Mouse (Mus musculus): ENCODE measurements at regions not wholly inside any gene's neighbourhood (a gene's known extent, or its start where the extent isn't known, plus 50 kb on each side); places are given as distances from the start of the nearest gene placed in this dataset.
A peak's percentile ranks its signal among the peaks of the same experiment; 100 is the strongest.

DNA sequence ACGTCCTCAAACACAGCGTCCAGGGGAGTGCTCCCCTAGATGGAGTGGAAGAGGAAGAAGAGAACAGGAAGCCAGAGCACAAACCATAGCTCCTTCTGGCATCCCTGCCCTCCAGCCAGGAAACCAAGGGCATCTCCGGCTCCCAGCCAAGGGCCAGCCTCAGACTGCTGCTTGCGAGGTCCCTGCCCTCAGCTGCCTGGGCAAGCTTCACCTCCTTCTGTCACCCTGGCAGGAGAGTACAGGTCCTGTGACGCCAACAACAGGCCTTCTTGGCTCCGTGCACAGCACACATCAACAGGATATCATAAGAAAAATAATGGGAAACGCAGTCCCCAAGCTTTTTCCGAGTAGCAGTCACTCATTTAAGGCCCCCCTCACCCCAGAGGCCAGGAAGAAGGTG, 212.9 kb upstream of the Mocs1 start:
- DNase-seq (ENCODE audit: low spot score in 2 of 2), result no peak

DNA sequence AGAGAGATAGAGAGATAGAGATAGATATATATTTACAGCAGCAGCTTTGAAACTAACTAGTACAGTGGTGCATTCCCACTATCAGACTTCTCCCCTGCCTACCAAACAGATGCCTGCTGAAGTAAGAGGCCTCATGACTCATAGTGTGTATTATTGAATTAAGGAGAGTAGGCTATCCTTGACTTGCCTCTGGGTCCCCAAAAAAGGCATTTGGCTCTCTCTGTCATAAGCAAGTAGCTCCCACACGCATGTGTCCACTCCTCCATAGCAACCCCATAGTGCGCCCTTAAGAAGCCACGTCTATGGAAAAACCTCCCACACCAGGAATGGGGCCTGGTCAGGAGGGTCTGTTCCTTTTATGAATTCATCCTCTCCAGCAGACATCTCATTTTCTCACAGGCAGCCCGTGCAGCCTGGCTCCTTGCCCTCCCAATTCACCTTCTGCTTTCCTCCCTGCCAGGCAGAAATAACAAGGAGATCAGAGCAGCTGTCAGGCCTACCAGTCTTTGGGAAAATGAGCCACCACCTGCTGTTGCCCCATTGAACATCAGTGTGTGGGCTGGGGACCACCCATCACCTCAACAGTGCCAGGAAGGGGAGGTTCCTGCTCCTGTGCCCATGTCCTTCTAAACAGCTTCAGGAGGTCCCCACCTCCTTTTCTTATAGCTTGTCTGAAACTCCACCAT, 208.5 kb upstream of the Mocs1 start:
- DNase-seq (ENCODE audit: low spot score in 2 of 2), result no peak

DNA sequence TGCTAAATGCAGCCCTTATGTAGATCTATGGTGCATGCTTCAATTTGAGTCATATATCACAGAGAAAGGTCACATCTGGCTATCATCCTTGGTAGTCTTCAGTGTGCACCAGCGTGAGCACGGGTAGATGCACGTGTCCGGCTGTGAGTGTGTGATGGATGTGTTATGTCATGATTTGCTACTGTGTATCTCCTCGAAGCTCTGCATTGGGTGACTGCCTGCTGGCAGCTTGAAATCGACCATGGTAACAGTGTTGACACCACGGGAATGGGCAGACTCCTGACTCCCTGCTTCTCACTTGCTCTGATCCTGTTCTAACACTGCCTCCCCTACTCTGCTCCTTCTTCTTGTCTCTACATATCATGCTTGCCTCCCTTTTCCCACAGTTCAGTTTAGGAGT, 204.9 kb upstream of the Mocs1 start:
- DNase-seq (ENCODE audit: low spot score in 2 of 2), result no peak

DNA sequence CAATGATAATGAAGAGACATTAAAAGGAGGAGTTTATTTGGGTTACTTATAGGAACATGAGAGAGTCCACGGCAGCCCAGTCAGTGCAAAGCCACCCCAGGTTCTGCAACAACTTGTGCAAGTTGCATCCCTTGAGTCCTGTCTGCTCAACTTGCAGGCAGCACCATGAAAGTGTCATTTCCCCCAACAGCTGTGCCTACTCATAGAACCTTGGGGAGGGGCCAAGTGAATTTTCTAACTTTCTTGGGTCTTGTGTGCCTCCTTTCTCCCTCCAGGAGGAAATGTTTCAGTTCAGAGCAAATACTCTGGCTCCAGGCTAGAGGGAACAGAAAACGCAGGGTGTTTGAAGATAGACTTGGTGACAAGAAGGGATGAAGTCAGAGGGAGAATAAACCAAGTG, 204.5 kb upstream of the Mocs1 start:
- DNase-seq (ENCODE audit: low spot score in 2 of 2), result no peak

DNA sequence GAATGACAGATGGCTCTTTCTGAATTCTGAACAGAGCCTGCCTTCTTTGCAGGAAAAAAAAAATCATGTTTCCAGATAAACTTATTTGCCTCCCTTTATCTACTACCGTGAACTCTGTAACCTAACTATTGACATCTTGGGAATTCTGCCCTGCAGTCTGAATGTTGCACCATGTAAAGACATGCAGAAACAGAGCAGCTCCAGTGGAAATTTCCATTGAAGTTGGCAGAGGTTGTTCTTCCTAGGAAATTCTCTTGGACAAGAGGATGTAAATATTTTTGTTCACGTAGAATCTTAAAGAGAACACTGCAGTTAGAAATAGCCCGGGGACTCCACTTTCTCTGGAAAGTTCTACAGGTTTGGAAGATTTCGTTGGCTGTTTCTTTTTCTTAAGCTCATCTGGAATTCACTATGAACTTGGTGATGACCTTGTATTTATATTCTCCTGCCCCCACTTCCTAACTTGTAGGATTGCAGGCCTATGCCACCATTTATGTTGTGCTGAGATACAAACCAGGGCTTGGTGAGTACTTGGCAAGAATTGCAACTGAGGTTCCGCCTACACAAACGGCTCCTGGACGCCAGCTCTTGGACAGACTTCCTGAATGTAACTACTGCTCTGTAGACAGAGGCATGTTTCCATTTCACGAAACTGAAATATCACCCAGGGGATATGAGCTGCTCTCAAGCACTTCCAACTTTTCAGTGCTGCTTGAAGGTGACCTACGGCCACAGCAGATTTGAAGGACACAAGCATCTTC, 202.7 kb upstream of the Mocs1 start:
- DNase-seq (ENCODE audit: low spot score in 2 of 2), result no peak

DNA sequence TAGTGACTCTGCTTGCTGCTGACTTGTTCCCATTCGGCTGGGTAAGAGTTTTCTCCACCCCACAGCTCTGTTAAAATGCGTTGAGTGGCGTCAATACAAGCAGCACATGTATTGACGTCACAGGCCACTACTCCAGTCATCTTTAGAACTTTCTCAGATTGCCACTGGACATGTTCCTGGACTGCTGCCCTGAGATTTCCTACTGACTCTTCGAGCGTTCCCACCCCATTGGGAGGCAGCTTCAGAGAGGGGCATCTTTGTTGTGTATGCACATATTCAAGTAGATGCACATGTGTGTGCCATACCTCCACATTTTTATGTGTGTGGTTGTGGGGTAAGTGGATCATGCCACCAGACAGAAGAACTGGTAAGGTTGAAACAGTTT, 202.2 kb upstream of the Mocs1 start:
- DNase-seq (ENCODE audit: low spot score in 2 of 2), result no peak

DNA sequence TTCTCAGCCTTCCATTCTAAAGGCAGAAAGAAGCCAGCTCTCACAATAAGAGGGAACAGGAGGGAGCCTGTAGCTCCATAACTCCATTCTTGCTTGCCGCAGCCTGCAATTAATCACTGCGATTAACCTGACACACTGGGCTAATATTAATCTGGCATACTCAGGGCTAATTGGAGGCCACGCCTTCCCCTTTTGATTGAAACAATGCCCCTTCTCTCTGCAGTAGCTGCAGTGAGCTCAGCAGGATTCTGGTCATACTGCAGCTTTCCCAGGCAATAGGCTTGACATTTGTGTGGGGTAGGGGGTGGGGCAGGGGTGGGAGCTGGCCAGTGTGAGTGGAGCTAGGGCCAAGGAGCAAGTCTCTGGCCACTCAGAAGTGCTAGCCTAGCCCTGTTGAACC, 196.9 kb upstream of the Mocs1 start:
- DNase-seq (ENCODE audit: low spot score in 2 of 2), result no peak

DNA sequence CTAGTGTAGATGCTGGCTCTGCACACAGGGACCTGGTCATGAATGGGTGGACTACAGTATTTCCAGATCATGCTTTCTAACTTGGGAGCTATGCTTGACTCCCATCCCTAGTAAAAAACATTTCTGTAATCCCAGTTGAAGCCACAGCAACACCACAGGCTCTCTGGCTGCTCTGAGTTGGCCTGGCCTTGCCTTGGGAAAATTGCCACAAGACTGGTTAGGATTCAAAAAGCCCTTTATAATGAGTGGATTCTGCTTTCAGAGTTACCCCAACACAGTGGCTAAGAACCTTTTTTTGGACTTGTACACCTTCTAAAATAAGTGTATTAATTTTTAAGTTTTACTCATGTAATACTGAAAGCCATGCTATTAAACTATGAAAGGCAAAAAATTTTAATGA, 188.1 kb upstream of the Mocs1 start:
- DNase-seq (ENCODE audit: low spot score in 2 of 2), result no peak

DNA sequence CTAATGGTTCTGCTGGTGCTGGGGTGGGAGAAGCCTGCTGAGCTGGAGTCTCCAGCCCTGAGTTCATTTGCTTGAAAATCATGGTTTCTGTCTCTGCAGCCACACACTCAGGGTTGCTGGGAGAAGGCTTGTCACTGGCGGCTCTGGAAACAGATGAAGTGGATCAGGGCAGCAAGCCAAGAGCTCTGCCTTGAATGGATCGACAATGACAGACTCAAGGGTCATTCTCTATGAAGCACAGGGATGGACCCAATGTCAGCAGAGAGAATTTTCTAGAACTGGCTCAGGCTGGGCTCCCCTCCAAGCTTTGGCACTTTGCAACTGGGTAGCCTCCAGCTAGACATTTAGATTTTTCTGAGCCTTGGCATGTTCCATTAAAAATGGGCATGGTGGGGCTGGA, 184.7 kb upstream of the Mocs1 start:
- DNase-seq (ENCODE audit: low spot score in 2 of 2), result no peak

DNA sequence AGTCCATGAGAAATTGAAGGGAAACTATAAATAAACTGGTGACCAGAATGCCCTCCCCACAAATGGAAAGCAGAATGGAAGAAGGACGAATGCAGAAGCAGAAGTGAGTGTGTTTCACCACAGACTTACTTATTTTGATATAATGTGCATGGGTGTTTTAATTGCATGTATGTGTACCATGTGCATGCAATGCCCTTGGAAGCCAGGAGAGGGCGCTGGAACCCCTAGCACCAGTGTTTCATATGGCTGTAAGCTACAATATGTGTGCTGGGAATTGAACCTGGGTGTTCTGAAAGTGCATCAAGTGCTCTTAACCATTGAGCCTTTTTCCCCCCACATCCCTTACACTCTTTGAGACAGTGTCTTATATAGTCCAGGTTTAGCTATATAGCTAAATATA, 183.1 kb upstream of the Mocs1 start:
- DNase-seq (ENCODE audit: low spot score in 2 of 2), result no peak

DNA sequence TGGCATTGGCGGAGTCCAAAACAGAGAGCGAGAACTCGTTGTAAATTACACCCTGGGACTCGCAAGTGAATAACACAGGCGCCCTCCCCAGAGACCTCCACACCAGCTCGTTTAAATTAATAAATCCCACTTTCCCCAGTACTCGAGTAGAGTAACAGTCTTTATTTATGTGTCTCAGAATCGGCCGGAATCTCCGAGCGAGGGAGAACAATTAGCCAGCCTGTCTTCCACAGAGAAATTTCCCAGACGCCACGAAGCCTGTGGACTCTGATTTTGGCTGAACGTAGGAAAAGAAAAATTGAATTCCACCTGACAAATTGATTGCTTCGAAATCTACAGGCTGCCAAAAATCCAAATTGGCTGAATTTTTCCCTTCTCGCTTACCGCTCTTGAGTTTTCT, 180.9 kb upstream of the Mocs1 start:
- DNase-seq (ENCODE audit: low spot score in 2 of 2), result no peak

DNA sequence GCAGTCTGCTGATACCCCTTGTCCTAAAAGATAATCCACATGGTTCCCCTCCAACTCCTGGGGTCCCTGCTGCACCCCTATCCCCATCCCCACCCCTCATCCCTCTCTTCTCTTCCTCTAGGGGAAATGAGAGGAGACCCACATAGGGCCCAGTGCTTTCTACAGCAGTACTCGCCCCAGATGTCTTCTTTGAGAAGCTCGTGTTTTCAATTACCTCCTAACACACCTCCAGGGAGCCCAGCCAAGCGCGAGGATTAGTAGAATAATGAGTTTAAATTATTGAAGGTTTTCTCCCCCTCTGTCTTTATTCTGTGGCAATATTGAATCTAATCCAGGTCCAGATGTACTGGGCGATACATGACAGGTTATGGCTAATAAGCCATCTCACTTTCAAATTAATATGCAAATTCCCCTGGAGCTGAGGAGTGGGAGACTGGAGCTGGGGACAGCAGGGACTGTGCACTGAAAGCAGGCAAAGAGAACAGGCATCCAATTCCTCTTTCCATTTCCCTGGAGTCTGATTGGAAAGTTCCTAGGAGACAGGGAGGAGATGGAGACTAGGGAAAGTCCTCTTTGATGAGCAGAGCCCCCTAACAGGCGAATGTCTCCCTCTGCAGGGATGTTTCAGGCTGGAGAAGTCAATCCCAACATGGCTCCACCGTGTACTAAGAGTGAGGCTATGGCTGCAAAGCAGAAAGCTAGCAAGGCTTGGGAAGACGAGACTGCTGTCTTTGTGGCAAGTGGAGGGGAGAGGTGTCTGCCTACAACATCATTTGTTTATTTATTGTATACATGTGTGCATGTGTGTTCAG, 177.2 kb upstream of the Mocs1 start:
- no peak for DNase-seq (ENCODE audit: low spot score in 2 of 2)

DNA sequence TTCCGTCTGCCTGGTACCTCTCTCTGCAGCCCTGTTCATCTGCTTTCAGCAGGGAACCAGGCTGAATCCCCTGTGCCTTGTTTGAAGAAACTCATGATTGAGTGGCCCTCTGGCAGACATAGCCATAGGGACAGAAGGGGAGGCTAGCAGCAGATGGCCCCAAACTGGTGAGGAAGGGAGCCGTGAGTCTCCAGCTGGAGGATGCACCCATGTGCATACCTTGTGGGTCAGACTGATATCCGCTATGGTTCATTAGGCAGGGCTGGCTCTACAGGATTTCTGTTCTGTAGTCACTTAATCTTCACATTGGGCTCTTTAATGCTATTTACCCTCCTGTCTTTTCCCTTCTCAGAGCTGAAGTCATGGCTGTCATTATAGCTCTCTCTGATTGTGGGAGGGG, 175.9 kb upstream of the Mocs1 start:
- DNase-seq (ENCODE audit: low spot score in 2 of 2), result no peak

DNA sequence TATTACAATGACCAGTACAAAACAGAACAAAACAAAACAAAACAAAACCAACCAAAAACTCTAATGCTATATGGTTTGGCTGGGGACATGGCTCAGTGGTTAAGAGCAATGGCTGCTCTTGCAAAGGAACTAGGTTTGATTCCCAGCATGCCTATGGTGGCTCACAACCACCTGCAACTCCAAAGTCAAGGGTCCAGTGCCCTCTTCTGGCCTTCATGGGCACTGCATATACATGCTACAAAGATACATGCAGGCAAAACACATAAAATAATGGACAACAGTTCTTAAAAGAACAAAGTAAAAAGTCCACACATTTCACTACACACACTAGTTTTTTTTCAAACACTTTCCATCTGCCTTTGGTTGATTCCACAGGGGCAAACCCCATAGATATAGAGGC, 169.7 kb upstream of the Mocs1 start:
- DNase-seq (ENCODE audit: low spot score in 2 of 2), result no peak

DNA sequence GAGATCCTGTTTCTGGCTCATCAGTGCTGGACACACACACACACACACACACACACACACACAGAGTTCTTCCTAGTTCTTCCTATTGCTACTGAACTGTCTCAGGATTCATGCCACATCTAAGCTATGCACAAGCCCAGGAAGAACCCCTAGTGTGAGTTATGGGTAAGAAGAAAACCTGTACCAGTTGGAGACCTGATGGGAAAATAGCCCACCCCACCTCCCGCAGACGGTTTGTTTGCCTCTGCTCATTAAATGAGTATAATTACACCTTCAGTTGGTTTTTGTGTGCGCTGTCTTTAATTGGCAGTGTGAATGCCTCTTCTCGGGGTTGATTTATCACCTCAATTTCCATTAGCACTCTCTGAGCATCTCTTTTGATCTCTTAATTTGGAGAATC, 165.8 kb upstream of the Mocs1 start:
- no peak for DNase-seq (ENCODE audit: low spot score in 2 of 2)

DNA sequence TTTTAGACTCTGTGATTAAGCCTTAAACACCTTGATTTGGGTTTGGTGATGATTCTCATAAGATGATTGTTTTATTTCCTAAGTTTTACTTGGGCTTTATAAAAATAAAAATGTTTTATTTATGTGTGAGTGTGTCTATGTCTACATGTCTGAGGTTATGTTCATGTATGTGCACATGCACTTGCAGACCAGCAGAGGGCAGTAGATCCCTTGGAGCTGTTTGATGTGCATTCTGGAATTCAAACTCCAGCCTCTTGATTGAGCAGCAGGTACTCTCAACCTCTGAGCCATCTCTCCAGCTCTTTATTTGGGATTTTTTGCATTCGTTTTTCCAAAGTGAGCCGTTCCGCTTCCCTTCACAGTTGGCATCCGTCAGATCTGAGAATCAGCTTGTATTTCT, 161.8 kb upstream of the Mocs1 start:
- DNase-seq (ENCODE audit: low spot score in 2 of 2), result no peak

DNA sequence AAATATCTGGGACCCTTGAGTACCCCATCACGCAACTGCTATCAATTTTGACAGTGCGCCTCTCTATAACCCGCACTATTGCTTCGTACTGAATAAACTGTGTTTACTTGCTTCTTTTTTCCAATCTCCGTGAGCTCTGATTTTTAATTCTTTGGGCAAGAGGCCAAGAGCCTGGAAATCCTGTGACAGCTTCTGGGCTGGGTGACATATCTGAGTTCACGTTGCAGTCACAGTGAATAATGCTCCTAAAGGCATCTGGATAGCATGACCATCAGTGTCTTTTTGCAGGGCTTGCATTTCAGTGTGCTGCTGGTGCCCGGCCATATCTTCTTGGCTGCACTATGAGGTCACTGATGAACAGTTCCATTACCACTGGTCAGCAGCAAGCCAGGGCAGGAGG, 158.2 kb upstream of the Mocs1 start:
- no peak for DNase-seq (ENCODE audit: low spot score in 2 of 2)

DNA sequence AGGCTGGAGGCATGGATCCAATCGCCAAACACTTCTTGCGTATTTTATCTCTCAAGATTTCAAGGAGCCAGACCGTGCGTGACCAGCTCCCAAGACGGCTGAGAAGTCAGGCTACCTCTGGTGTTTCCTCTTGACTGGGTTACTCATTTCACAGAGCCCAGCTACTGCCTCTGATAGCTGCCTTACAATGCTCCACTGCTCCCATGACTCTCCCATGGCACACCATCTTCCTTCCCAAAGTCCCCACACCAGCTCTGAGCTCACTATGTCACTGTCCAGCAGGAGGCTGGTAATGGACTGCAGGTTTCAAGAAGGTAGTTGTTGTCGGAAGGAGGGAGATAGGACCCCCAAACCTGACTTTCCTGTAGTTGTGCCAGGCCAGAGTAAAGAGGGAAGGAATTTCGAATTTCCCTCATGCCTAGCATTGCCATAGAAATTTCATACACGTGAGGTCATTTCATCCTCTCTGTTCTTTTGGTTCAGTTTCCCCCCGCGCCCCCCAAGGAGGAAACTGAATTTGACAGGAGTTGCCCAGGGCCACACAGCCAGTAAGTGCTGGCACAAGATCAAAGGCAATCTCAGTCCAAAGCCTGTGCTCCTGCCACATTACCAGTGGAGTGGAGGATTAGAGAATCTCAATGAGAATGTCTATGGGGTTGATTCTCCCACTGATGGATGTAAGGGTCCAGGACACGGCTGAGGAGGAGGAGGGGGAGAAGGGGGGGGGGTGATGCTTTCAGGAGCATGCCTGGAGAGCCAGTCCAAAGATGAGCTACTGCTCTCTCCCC, 155.3 kb upstream of the Mocs1 start:
- peak in 1 of 2 experiments; percentile 13 for DNase-seq (ENCODE audit: low spot score in 2 of 2)

DNA sequence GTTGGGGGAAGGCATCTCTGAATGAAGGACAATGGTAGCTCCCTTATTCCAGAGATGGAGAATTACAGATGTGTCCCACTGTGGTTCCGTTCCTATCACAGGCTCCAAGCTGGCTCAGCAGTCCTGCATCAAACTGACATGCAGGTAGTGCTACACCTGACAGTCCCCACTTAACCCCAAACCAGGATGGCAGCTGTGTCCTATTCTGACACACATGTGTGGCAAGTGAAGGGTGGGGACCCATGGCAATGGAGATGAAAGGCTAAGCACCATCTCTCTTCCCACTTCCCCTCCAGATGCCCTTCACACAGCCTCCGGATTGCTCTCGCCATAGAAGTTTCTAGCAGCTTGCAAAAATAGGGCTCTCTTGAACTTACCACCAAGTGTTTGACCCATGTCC, 153.2 kb upstream of the Mocs1 start:
- DNase-seq (ENCODE audit: low spot score in 2 of 2), result no peak

DNA sequence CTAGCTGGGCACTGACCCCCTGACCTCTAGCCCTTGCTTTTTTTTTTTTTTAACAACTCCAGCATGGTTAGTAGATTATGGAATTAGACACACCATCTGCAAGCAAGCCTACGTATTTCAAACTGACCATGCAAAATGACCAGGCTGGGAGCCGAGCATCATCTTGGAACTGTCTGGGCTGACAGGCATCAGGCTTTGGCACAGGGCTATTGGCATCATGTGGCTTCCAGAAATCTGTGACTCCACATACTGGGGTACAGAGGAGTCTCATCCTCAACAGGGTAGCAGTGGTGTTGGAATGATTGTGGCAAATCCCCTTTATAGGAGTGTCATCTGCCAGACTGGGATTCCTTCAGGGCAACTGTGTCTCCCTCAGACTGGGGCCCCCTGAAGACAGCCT, 152.7 kb upstream of the Mocs1 start:
- DNase-seq (ENCODE audit: low spot score in 2 of 2), result no peak

DNA sequence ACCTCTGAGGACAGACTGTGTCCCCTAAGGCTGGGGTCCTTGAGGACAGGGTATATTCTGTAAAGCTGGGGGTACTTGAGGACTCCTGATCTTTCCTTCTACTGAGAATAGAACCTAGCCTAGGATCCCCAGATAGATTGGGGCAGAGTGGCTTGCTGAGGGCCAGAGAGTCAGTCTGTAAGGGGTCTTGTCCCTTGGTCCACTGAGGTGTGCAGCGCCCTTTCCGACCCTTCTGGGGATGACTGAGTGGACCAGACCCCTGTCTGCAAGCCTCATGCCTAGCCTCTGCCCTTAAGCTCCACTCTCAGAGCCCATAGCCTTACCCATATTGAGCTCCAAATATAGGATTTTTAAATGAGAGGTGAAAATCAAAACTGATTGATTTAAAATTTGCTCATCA, 152.2 kb upstream of the Mocs1 start:
- DNase-seq (ENCODE audit: low spot score in 2 of 2), result no peak

DNA sequence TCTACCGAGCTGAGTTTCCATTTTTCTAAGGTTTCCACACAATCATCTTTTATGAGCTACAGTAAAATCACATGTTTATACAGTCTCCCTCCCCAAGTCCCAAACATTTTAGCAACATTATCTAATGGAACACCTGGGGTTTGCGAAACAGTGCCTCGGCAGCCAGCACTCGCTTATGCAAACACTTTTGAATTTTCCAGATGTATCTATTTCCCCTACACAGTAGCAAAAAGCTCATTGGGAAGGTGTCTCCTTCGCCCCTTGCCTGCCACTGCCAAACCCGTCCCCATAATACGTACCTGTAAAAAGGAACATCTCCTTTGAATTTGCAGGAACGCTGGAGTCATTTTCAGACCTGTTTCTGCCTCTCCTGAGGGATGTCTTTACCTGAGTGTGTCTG, 149.6 kb upstream of the Mocs1 start:
- no peak for DNase-seq (ENCODE audit: low spot score in 2 of 2)
